Mouse (Mus musculus): ENCODE data around the gene D1Ertd622e. TPM values are rescaled to one million over a fixed set of nuclear protein-coding genes. Genes with fewer than 3 reads are reported as not detected.

D1Ertd622e gene
- polyA plus RNA-seq, 1 experiment from 2014 or later: 16.2 TPM

DNA sequence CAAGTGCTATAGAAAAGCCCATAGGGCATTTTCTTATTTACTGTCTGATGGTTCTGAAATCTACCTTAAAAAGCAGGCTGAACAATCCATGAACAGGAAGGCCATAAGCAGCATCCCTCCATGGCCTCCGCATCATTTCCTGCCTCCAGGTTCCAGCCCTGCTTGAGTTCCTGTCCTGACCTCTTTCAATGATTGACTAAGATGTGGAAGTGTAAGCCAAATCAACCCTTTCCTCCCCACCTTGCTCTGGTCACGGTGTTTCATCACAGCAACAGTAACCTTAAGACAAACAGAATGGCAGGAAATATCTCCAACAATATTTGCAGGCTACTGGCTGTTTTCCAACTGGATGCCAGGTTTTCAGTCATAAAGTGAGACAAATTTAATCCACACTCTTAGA is 4.7 kb downstream of the D1Ertd622e start:
- Histone ChIP-seq H3K4me1 (ENCODE audit: control insufficient read depth, insufficient read depth, low read length) (no peaks in the 10 kb centered on the region), H3K36me3 (ENCODE audit: control insufficient read depth, insufficient read depth, low read length) (no peaks in the 10 kb centered on the region), H3K9ac (replicated peaks; ENCODE audit: low read depth, low read length) (no peak overlapping the region), H3K4me2 (replicated peaks; ENCODE audit: low read depth, low read length) (no peak overlapping the region), H3K27me3 (ENCODE audit: control insufficient read depth, insufficient read depth, low read length) (no peaks in the 10 kb centered on the region), H3K9me3 (ENCODE audit: control insufficient read depth, low read depth, low read length) (no peaks in the 10 kb centered on the region), H3K27ac (ENCODE audit: low read length) (no peak overlapping the region), H3K4me3 (ENCODE audit: low read depth, low read length) (no peak overlapping the region)
- WGBS: 50% methylated on average over 2 of the region's 2 CpGs
- ATAC-seq (ENCODE audit: insufficient number of reproducible peaks, insufficient read depth, low FRiP score, low read depth): no peak

DNA sequence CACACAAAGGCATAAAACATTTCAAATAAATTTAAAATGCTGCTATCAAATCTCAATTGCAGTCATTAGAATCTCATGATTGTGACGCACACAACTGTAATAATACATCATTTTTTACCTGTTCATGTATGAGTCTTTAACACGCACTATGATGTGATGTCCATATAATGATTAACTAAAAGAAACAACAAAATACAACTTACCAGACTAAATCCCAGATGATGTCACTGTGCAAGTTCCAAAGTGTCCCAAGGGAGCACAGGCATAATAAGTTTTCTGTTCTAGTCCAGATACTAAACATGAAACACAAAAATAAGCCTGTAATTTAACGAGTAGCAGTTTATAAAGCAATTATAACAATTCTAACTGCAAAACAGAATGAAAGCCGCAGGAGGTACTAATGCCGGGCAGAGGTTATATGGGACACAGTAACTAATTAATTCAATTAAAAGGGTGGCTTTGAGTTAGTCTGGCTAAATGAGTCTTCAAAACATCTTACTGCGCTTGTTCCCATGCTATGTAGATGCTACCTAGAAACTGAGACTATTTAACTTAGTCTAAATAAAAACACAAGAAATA is 7.4 kb downstream of the D1Ertd622e start:
- H3K9me3 ChIP-seq (ENCODE audit: control insufficient read depth, low read depth, low read length): no peaks in the 10 kb centered on the region

DNA sequence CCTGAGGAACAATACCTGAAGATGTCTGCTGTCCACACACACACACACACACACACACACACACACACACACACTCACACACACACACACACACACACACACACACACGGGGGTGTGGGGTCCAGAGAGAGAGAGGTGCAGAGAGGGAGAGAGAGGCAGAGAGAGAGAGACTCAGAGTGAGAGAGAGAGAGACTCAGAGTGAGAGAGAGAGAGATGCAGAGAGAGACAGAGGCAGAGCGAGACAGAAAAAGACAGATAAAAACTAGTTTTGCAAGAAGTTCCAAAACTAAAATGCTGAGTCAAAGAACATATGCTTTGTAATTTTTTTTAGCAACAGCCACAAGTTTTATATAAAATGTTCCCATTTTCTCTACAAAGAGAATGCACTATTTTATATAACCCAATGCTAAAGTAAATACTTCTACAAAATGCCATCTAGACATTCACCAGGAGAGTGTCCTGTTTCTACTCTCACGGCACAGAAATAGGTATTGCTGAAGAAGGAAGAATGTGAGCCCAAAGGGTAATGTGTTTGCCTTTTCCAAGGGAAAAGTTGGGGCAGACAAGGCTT is 11.2 kb downstream of the D1Ertd622e start:
- H3K4me1 ChIP-seq (ENCODE audit: control insufficient read depth, insufficient read depth, low read length): no peaks in the 10 kb centered on the region
- no peak for ATAC-seq (ENCODE audit: insufficient number of reproducible peaks, insufficient read depth, low FRiP score, low read depth)
- 53% methylated on average over 3 of the region's 3 CpGs for WGBS
- H3K27ac ChIP-seq (ENCODE audit: low read length): no peak overlapping the region
- H3K4me2 ChIP-seq (replicated peaks; ENCODE audit: low read depth, low read length): no peak overlapping the region
- H3K36me3 ChIP-seq (ENCODE audit: control insufficient read depth, insufficient read depth, low read length): no peaks in the 10 kb centered on the region
- no peak overlapping the region for H3K9ac ChIP-seq (replicated peaks; ENCODE audit: low read depth, low read length)
- H3K9me3 ChIP-seq (ENCODE audit: control insufficient read depth, low read depth, low read length): no peaks in the 10 kb centered on the region
- no peak overlapping the region for H3K4me3 ChIP-seq (ENCODE audit: low read depth, low read length)
- H3K27me3 ChIP-seq (ENCODE audit: control insufficient read depth, insufficient read depth, low read length): no peaks in the 10 kb centered on the region

More for the DNA sequence above, 7.4 kb downstream of the D1Ertd622e start:
- Histone ChIP-seq H3K4me1 (ENCODE audit: control insufficient read depth, insufficient read depth, low read length) (no peaks in the 10 kb centered on the region), H3K4me3 (ENCODE audit: low read depth, low read length) (no peak overlapping the region), H3K4me2 (replicated peaks; ENCODE audit: low read depth, low read length) (no peak overlapping the region), H3K36me3 (ENCODE audit: control insufficient read depth, insufficient read depth, low read length) (no peaks in the 10 kb centered on the region), H3K27ac (ENCODE audit: low read length) (no peak overlapping the region), H3K27me3 (ENCODE audit: control insufficient read depth, insufficient read depth, low read length) (no peaks in the 10 kb centered on the region), H3K9ac (replicated peaks; ENCODE audit: low read depth, low read length) (no peak overlapping the region)
- 85% methylated on average over 6 of the region's 6 CpGs for WGBS
- ATAC-seq (ENCODE audit: insufficient number of reproducible peaks, insufficient read depth, low FRiP score, low read depth): no peak

DNA sequence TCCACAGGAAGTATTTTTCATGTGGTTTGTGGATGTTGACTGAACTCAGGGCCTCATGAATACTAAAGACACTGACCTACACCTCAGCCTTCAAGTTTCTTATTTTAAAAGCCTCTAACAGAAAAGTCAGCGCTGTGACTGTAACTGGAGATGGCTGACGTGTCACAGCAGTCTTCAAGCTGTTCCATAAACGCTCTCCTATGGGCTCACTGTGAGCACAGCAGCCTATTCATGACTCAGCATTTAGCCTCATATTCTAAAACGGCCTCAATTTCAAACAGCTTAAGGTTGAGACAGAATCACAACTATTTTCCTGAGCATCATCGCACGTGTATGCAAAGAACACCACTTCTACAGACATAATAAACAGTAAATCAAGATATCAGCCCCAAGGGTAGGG is 11.8 kb downstream of the D1Ertd622e start:
- no peaks in the 10 kb centered on the region for H3K4me1 ChIP-seq (ENCODE audit: control insufficient read depth, insufficient read depth, low read length)
- no peak overlapping the region for H3K9ac ChIP-seq (replicated peaks; ENCODE audit: low read depth, low read length)
- WGBS: 35% methylated on average over 6 of the region's 6 CpGs
- no peak for ATAC-seq (ENCODE audit: insufficient number of reproducible peaks, insufficient read depth, low FRiP score, low read depth)
- H3K27ac ChIP-seq (ENCODE audit: low read length): no peak overlapping the region
- no peaks in the 10 kb centered on the region for H3K9me3 ChIP-seq (ENCODE audit: control insufficient read depth, low read depth, low read length)
- no peak overlapping the region for H3K4me2 ChIP-seq (replicated peaks; ENCODE audit: low read depth, low read length)
- no peaks in the 10 kb centered on the region for H3K36me3 ChIP-seq (ENCODE audit: control insufficient read depth, insufficient read depth, low read length)
- H3K27me3 ChIP-seq (ENCODE audit: control insufficient read depth, insufficient read depth, low read length): no peaks in the 10 kb centered on the region
- H3K4me3 ChIP-seq (ENCODE audit: low read depth, low read length): no peak overlapping the region

DNA sequence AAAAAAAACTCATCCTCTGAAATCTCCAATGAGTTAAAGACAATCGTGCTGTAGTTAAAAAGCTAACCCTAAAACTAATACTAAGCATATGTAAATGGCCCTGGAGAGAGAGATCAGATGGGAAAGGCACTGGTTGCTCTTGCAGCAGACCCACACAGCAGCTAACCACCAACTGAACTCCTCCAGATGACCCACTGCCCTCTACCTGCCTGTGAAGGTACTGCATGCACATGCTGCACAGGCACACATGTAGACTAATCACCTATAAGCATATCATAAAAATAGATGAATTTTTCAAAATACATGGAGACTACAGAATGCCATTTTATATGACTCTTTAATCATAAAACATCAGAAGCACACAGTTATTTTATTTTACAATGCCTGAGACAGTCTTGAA is 14.8 kb downstream of the D1Ertd622e start:
- no peaks in the 10 kb centered on the region for H3K4me1 ChIP-seq (ENCODE audit: control insufficient read depth, insufficient read depth, low read length)
- no peak overlapping the region for H3K4me3 ChIP-seq (ENCODE audit: low read depth, low read length)
- no peaks in the 10 kb centered on the region for H3K9me3 ChIP-seq (ENCODE audit: control insufficient read depth, low read depth, low read length)
- 86% methylated on average over 1 of the region's 1 CpGs for WGBS
- no peaks in the 10 kb centered on the region for H3K36me3 ChIP-seq (ENCODE audit: control insufficient read depth, insufficient read depth, low read length)
- H3K4me2 ChIP-seq (replicated peaks; ENCODE audit: low read depth, low read length): no peak overlapping the region
- no peaks in the 10 kb centered on the region for H3K27me3 ChIP-seq (ENCODE audit: control insufficient read depth, insufficient read depth, low read length)
- H3K27ac ChIP-seq (ENCODE audit: low read length): no peak overlapping the region
- H3K9ac ChIP-seq (replicated peaks; ENCODE audit: low read depth, low read length): no peak overlapping the region
- ATAC-seq (ENCODE audit: insufficient number of reproducible peaks, insufficient read depth, low FRiP score, low read depth): no peak

DNA sequence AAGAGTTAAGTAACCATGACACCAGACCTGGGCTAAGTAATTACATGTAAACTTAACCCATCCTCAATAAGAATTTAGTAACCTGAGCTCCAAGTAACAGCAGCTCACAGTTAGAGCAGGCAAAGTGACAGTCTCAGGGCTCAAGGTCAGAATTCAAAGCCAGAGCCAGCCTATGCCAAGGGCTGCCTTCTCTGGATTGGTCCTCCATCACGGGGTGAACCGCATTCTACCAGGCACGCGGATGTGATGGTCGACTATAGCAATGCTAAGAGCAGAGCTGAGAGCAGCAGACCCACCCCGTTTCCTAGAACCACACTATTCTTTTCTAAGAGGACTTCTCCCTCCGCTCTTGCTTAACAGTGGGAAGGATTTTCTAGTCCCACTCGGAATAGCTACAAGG is 27.8 kb downstream of the D1Ertd622e start:
- no peak overlapping the region for H3K9ac ChIP-seq (replicated peaks; ENCODE audit: low read depth, low read length)
- no peak for ATAC-seq (ENCODE audit: insufficient number of reproducible peaks, insufficient read depth, low FRiP score, low read depth)
- H3K9me3 ChIP-seq (ENCODE audit: control insufficient read depth, low read depth, low read length): no peaks in the 10 kb centered on the region
- no peaks in the 10 kb centered on the region; the same call in 1 of the 2 replicates for H3K36me3 ChIP-seq (ENCODE audit: control insufficient read depth, insufficient read depth, low read length)
- no peaks in the 10 kb centered on the region for H3K4me1 ChIP-seq (ENCODE audit: control insufficient read depth, insufficient read depth, low read length)
- H3K27me3 ChIP-seq (ENCODE audit: control insufficient read depth, insufficient read depth, low read length): no peaks in the 10 kb centered on the region
- no peak overlapping the region for H3K4me3 ChIP-seq (ENCODE audit: low read depth, low read length)
- no peak overlapping the region for H3K4me2 ChIP-seq (replicated peaks; ENCODE audit: low read depth, low read length)
- WGBS: 90% methylated on average over 8 of the region's 8 CpGs
- no peak overlapping the region for H3K27ac ChIP-seq (ENCODE audit: low read length)

DNA sequence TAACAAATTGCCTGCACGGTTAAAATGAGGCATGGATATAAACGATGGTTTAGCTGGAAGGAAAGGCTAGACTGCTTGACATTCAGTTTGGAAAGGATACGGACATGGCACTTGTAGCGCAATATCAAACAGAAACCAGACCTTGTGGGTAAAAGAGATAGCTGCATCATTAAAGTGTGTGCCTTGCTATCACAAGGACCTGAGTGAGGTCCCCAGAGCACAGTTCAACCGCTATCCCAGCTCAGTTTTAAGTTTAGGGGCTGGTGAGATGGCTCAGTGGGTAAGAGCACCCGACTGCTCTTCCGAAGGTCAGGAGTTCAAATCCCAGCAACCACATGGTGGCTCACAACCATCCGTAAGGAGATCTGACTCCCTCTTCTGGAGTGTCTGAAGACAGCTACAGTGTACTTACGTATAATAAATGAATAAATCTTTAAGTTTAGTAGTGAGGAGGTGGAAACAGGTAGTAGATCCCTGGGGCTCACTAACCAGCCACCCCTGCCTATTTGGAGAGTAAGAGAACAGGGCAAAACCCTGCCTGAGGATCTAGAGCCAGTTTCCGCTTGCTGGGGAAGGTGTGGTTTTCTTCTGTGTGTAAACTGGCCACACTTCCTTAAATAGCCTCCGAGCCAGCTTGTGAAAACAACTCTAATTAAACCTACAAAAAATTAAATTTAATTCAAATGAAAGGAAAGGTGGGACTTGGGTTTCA is 29.2 kb downstream of the D1Ertd622e start:
- Histone ChIP-seq H3K4me2 (replicated peaks; ENCODE audit: low read depth, low read length) (no peak overlapping the region), H3K27ac (ENCODE audit: low read length) (no peak overlapping the region), H3K4me3 (ENCODE audit: low read depth, low read length) (no peak overlapping the region), H3K4me1 (ENCODE audit: control insufficient read depth, insufficient read depth, low read length) (no peaks in the 10 kb centered on the region), H3K9me3 (ENCODE audit: control insufficient read depth, low read depth, low read length) (no peaks in the 10 kb centered on the region), H3K27me3 (ENCODE audit: control insufficient read depth, insufficient read depth, low read length) (no peaks in the 10 kb centered on the region), H3K9ac (replicated peaks; ENCODE audit: low read depth, low read length) (no peak overlapping the region), H3K36me3 (ENCODE audit: control insufficient read depth, insufficient read depth, low read length) (no peaks in the 10 kb centered on the region)
- no peak for ATAC-seq (ENCODE audit: insufficient number of reproducible peaks, insufficient read depth, low FRiP score, low read depth)
- 78% methylated on average over 10 of the region's 11 CpGs for WGBS

DNA sequence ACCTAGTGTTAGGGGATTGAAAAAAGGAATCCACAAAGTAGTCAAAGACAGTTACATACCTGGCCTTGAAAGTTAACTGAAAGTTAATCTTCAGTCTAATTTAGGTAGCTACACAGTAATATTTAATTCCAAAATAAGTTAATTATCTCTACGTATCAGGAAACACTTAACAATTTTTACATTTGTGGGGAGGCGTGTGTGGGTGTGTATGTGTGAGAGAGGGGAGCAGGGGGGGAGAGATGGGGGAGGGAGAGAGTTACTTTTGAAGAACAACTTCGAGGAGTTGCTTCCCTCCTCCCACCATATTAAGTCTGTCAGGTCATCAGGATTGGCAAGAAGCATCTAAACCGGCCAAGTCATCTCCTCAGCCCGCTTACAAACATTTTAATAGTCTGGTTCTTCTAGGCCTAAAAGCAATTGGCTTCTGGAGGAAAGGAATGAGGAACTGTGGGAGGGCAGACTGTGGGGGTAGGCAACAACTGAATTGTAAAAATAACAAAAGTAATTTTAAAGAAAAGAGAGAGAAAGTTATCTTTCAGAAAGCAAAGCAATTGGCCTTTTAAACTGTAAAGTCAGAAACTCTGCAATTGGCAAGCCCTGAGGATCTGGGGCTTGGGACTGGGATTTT is 29.9 kb downstream of the D1Ertd622e start:
- no peak overlapping the region for H3K4me3 ChIP-seq (ENCODE audit: low read depth, low read length)
- H3K27me3 ChIP-seq (ENCODE audit: control insufficient read depth, insufficient read depth, low read length): no peaks in the 10 kb centered on the region
- no peaks in the 10 kb centered on the region for H3K4me1 ChIP-seq (ENCODE audit: control insufficient read depth, insufficient read depth, low read length)
- no peak for ATAC-seq (ENCODE audit: insufficient number of reproducible peaks, insufficient read depth, low FRiP score, low read depth)
- 71% methylated on average over 5 of the region's 5 CpGs for WGBS
- H3K36me3 ChIP-seq (ENCODE audit: control insufficient read depth, insufficient read depth, low read length): no peaks in the 10 kb centered on the region
- H3K4me2 ChIP-seq (replicated peaks; ENCODE audit: low read depth, low read length): no peak overlapping the region
- H3K9me3 ChIP-seq (ENCODE audit: control insufficient read depth, low read depth, low read length): no peaks in the 10 kb centered on the region
- H3K9ac ChIP-seq (replicated peaks; ENCODE audit: low read depth, low read length): no peak overlapping the region
- no peak overlapping the region for H3K27ac ChIP-seq (ENCODE audit: low read length)
